Mouse (Mus musculus) heart, adult 10 weeks (tissue): ENCODE measurements around the gene Erp29. TPM values are rescaled to one million over a fixed set of nuclear protein-coding genes. Genes with fewer than 3 reads are reported as not detected.

Experiments
- polyA plus RNA-seq: library from polyadenylated mRNA; stranded (reverse); fragments of 350-450 nt; fragmentation: Illumina TruSeq; extraction: RNeasy Lipid Tissue Mini Kit (QIAGEN cat#74804); gene quantifications from one replicate; pipeline ENCODE4 v1.2.3, GENCODE M21; 2014; ENCODE audit warnings: low read depth, low replicate concordance

The Erp29 gene
- 85.9 TPM for polyA plus RNA-seq

GRCm38 (mm10) chr5:121452026-121452869 is at the start of gene Erp29:
Gene Erp29 (minus strand): TSS chr5:121452506.

DNA sequence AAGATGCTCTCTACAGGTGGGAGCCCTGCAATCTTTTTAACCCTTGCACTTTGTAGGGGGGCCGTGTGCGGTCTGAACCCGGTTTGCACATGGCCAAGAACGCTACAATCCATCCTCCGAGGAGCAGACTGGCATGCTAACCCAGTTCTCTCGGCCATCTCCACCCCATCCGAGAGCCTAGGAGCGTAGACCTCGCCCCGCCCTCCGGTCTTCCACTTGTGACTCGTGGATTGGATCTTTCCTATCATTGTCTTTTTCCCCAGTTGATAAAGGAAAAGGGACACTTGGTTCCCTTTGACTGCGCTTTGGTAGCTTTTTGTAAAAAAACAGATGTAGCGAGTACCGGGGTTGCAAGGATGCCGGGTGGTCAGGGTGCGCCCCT is 671 bp downstream of the Erp29 start, which contains the start of gene Tmem116:
TSS of gene Tmem116 (plus strand) at position 250 of the 382 bp plus-strand sequence.

GRCm38 (mm10) chr5:121397187-121398145 is 54.8 kb downstream of the Erp29 start, which contains the start of gene Naa25:
Gene Naa25 (plus strand): TSS chr5:121397936.

GRCm38 (mm10) chr5:121385461-121386119 is 66.7 kb downstream of the Erp29 start, which contains the start of gene Trafd1:
Gene Trafd1 (minus strand): TSS chr5:121385632.

Other genes starting within 250 kb of the Erp29 start
- 459 TPM for gene Rpl6, start 248.0 kb downstream of the Erp29 start, polyA plus RNA-seq
- gene Hectd4, start 232.3 kb downstream of the Erp29 start, polyA plus RNA-seq = 10.0 TPM
- 72.0 TPM for gene Trafd1, start 66.9 kb downstream of the Erp29 start, polyA plus RNA-seq
- 15.9 TPM for gene Naa25, start 54.6 kb downstream of the Erp29 start, polyA plus RNA-seq
- 8.3 TPM for gene Tmem116, start 613 bp downstream of the Erp29 start, polyA plus RNA-seq
- gene Adam1b, start 50.9 kb upstream of the Erp29 start, polyA plus RNA-seq = not detected
- 4.3 TPM for gene Adam1a, start 93.0 kb upstream of the Erp29 start, polyA plus RNA-seq
- not detected for gene Gm42878, start 93.0 kb upstream of the Erp29 start, polyA plus RNA-seq
- 107 TPM for gene Mapkapk5, start 93.4 kb upstream of the Erp29 start, polyA plus RNA-seq
- 503 TPM for gene Aldh2, start 141.3 kb upstream of the Erp29 start, polyA plus RNA-seq
- gene Acad12, start 166.4 kb upstream of the Erp29 start, polyA plus RNA-seq = 99.9 TPM
- 4.5 TPM for gene Acad10, start 208.0 kb upstream of the Erp29 start, polyA plus RNA-seq
- gene Brap, start 208.1 kb upstream of the Erp29 start, polyA plus RNA-seq = 27.0 TPM